Mouse (Mus musculus): ENCODE data around the gene Bcl2. TPM values are rescaled to one million over a fixed set of nuclear protein-coding genes. Genes with fewer than 3 reads are reported as not detected.
A peak's percentile ranks its signal among the peaks of the same experiment; 100 is the strongest.
"Not testable (repeated sequence)": the region's sequence is repeated elsewhere in the genome, so short reads cannot be mapped to it uniquely, and the experiment has no call there.

The Bcl2 gene
- polyA plus RNA-seq, 1 experiment from 2014 or later: 18.1 TPM

DNA sequence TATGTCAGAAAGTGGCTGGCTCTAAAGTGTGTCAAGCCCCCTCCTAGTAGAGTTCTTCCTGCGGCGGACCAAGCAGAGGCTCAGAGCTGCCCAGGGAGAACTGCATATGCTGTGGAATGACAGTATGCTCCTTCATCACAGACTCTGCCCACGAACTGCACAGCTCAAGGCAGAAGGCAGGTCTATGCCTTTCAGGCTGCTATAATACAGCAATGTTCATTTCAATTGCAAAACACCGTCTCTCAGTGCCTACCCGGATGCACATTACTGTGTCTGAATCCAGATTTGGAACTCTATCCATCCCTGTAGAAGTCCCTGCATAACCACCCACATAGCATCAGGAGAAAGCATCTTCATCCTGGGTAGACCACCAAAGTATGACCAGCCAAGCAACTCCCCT is 25.7 kb upstream of the Bcl2 start:
- Histone ChIP-seq H3K4me3 (no peak overlapping the region), H3K9ac (no peak overlapping the region), H3K27ac (no peak overlapping the region), H3K9me3 (no peaks in the 10 kb centered on the region), H3K27me3 (no peaks in the 10 kb centered on the region), H3K36me3 (0 out of 2 replicates have a peak, but pooled peaks cover 21% of the 10 kb centered on the region), H3K4me2 (replicated peaks) (no peak overlapping the region), H3K4me1 (no peaks in the 10 kb centered on the region)
- ATAC-seq (ENCODE audit: insufficient number of reproducible peaks, insufficient read depth, low FRiP score, low TSS enrichment): no peak
- 92% methylated on average over 5 of the region's 5 CpGs for WGBS

DNA sequence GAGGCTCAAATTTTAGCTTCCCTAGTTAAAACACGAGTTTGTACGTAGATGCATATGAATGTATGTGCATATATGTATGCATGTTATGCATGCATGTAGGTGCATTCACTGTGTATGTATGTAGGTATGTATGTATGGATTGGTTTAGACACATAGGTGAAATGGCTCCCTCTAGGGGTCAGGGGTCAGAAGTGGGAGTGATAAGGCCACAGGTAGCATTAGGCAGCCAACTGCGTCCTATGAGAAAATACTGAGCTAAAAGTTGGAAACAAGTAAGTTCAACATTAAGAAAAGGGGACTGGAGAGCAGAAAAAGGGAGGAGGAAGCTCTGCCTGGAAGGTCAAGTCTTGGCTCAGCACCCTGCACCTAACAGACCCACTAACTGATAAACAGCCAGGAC is 24.0 kb upstream of the Bcl2 start:
- Histone ChIP-seq H3K36me3 (peaks cover 22% of the 10 kb centered on the region; the same call in 1 of the 2 replicates), H3K9me3 (no peaks in the 10 kb centered on the region), H3K4me1 (no peaks in the 10 kb centered on the region), H3K27me3 (no peaks in the 10 kb centered on the region), H3K9ac (no peak overlapping the region), H3K4me3 (no peak overlapping the region), H3K27ac (no peak overlapping the region), H3K4me2 (replicated peaks) (no peak overlapping the region)
- WGBS: 84% methylated on average over 3 of the region's 3 CpGs
- no peak for ATAC-seq (ENCODE audit: insufficient number of reproducible peaks, insufficient read depth, low FRiP score, low TSS enrichment)

DNA sequence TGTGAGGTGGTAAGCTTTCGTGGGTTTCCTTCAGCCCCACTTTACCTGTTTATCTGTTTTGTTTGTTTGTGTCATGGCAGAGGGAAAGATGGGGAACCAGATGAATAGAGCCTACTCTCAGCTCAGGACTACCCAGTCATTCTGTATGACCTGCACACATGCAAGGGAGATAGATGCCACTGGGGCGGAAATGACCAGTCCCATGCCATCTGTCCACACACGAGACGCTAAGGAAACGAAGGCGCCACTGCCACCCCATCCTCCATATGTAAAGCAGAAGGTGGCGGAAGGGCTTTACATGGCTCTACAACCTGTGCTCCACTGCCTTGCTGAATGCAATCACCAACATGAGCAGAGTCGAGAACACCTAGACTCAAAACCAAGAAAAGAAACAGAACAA is 22.1 kb upstream of the Bcl2 start:
- ATAC-seq (ENCODE audit: insufficient number of reproducible peaks, insufficient read depth, low FRiP score, low TSS enrichment): no peak
- Histone ChIP-seq H3K36me3 (peaks cover 22% of the 10 kb centered on the region; the same call in 1 of the 2 replicates), H3K4me3 (no peak overlapping the region), H3K9me3 (no peaks in the 10 kb centered on the region), H3K4me1 (no peaks in the 10 kb centered on the region), H3K9ac (no peak overlapping the region), H3K4me2 (replicated peaks) (no peak overlapping the region), H3K27ac (no peak overlapping the region), H3K27me3 (no peaks in the 10 kb centered on the region)
- 89% methylated on average over 8 of the region's 8 CpGs for WGBS

DNA sequence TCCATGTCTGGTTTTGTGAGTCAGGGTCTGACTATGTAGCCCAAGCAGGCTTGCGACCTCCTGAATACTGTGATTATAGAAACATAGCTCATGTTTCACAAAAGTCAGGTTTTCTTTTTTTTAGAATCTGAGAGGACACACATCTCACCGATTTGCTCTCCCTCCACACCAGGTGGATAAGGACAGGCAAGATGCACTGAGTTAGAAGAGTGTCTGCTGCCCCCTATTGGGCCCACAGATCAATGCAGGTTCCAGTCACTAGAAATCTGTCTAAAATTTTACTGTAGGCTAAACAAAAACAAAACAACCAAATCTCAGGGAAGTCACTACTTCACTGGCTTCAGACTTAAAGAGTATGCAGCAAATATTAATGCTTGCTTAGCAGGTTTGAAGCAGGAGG is 21.5 kb upstream of the Bcl2 start:
- H3K4me2 ChIP-seq (replicated peaks): no peak overlapping the region
- H3K9ac ChIP-seq: no peak overlapping the region
- H3K27ac ChIP-seq: no peak overlapping the region
- H3K9me3 ChIP-seq: no peaks in the 10 kb centered on the region
- no peaks in the 10 kb centered on the region for H3K4me1 ChIP-seq
- peaks cover 22% of the 10 kb centered on the region; the same call in 1 of the 2 replicates for H3K36me3 ChIP-seq
- WGBS: 55% methylated on average over 2 of the region's 2 CpGs
- no peaks in the 10 kb centered on the region for H3K27me3 ChIP-seq
- H3K4me3 ChIP-seq: no peak overlapping the region
- no peak for ATAC-seq (ENCODE audit: insufficient number of reproducible peaks, insufficient read depth, low FRiP score, low TSS enrichment)

DNA sequence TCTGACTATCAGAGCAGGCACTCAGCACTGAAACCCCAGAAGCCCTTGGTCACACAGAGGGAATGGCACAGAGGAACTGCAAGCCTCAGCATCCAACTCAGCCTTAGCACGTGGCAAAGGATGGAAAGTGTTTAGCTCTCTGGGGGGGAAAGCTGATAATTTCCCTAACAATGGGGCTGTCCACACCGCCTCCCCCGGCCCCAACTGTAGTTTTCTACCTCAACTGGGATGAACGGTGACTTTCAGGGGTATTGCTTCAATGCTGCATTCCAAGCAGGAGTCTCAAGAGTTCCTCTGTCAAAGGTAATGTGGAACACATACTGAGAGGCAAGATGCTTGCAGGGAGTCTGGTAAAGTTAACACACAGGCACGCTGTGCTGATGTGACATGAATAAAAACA is 8.0 kb upstream of the Bcl2 start:
- no peaks in the 10 kb centered on the region; the same call in 1 of the 2 replicates for H3K36me3 ChIP-seq
- no peak overlapping the region for H3K4me2 ChIP-seq (replicated peaks)
- H3K27ac ChIP-seq: no peak overlapping the region
- no peaks in the 10 kb centered on the region for H3K4me1 ChIP-seq
- 26% methylated on average over 5 of the region's 5 CpGs for WGBS
- H3K27me3 ChIP-seq: no peaks in the 10 kb centered on the region
- no peak overlapping the region for H3K9ac ChIP-seq
- ATAC-seq (ENCODE audit: insufficient number of reproducible peaks, insufficient read depth, low FRiP score, low TSS enrichment): no peak
- no peaks in the 10 kb centered on the region for H3K9me3 ChIP-seq
- H3K4me3 ChIP-seq: no peak overlapping the region

DNA sequence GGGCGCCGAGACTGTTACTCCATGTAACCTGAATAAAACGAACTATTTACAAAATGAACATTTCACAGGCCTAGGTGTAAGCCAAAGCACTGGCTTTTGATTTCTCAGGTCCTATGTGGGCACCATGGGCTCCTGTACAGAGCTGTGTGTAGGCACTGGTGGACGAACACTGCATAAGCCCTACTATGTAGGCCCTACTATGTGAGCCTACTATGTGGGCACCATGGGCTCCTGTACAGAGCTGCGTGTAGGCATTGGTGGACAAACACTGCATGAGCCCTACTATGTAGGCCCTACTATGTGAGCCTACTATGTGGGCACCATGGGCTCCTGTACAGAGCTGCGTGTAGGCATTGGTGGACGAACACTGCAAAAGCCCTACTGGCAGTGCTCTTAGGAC is 3.7 kb upstream of the Bcl2 start:
- H3K4me1 ChIP-seq; H3K27ac ChIP-seq; H3K9ac ChIP-seq; H3K27me3 ChIP-seq; ATAC-seq (ENCODE audit: insufficient number of reproducible peaks, insufficient read depth, low FRiP score, low TSS enrichment); H3K4me2 ChIP-seq (replicated peaks); H3K36me3 ChIP-seq; H3K9me3 ChIP-seq; H3K4me3 ChIP-seq: not testable (repeated sequence)
- WGBS: 68% methylated on average over 7 of the region's 7 CpGs

DNA sequence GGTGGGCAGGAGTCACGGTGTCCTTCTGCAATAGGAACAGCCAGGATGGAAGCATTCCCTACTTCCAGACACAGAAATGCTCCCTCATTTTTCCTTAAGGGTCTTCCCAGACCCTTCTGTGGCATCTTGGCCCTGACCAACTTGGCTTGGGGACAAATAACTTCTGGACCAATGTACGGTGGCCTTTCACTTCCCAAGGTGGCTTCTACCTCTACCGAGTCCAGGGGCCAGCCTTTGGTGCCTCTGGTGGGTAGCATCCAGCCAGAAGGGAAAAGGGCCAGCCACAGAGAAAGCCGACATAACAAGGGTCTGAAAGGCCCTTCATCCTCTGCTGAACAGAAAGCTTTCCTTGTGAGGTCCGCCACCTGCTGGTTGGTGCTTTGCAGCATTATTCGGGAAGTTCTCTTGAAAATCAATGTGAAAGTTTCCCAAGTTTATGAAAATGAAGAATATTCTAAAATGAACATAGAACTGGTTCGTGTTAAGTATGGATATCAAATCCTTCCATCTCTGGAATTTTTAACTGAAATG is 3.1 kb upstream of the Bcl2 start:
- Histone ChIP-seq H3K9me3 (no peaks in the 10 kb centered on the region), H3K9ac (no peak overlapping the region), H3K4me2 (replicated peaks) (no peak overlapping the region), H3K4me1 (peaks cover 4% of the 10 kb centered on the region), H3K27me3 (no peaks in the 10 kb centered on the region), H3K36me3 (no peaks in the 10 kb centered on the region), H3K27ac (no peak overlapping the region), H3K4me3 (no peak overlapping the region)
- ATAC-seq (ENCODE audit: insufficient number of reproducible peaks, insufficient read depth, low FRiP score, low TSS enrichment): no peak
- 29% methylated on average over 7 of the region's 7 CpGs for WGBS

DNA sequence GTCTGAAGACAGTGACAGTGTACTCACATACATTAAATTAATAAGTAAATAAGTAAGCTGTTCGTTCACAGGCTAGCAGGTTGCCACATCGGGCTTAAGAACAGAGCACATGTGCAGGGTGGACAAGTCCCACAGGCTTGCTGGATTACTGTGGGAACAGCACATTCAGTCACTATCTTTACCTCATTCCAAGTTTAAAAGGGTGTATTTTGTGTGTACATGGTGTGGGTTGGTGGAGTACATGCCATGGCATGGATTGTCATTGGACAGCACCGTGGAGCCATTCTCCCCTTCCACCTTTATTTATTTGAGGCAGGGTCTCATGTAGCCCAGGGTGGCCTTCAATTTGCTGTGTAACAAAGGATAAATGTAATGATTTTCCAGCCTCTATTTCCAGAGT is 2.1 kb upstream of the Bcl2 start:
- Histone ChIP-seq H3K27me3 (no peaks in the 10 kb centered on the region), H3K4me1 (peaks cover 12% of the 10 kb centered on the region), H3K36me3 (no peaks in the 10 kb centered on the region), H3K9me3 (no peaks in the 10 kb centered on the region), H3K9ac (no peak overlapping the region), H3K27ac (no peak overlapping the region), H3K4me2 (replicated peaks) (no peak overlapping the region), H3K4me3 (no peak overlapping the region)
- no peak for ATAC-seq (ENCODE audit: insufficient number of reproducible peaks, insufficient read depth, low FRiP score, low TSS enrichment)
- WGBS: 89% methylated on average over 3 of the region's 3 CpGs

DNA sequence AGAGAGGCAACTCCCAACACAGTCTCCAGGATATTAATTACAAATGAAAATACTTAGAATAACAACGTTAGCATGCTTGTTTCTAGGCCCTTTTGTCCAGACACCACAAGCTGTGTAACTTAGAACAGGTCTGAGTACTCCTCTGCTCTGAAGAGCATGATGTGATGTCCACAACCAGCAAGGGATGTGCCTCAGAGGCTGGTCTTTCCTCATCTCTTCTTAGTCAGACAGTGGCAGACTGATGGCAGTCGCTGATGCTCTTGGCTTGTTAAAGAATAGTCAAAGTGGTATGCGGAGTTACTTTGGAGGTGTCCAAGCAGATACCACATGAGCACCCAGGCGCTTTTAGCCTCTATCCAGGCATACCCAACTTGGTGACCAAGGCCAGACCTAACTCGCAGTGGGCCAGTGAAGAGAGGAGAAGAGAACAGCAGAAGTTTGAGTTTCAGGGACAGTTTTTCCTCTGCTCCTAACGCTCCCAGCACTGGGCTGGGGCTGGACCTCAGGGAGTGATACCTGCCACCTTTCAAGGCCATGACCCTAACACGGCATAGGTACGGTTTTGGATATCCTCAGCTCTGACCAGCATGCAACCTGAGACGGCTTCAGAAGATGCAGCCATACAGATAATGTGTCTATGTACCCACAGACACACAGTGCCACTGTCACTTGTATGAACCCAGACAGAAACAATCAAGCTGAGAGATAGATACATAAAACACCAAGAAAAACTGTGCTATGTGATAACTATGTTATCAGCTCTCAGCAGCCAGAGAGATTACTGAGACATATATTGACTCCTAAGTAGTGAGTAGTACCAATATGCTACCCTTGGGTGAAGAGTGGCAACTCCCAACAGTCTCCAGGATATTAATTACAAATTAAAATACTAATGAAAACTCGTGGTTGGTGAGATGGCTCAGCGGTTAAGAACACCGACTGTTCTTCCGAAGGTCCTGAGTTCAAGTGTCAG is 1.3 kb upstream of the Bcl2 start:
- H3K9ac ChIP-seq: no peak overlapping the region
- 83% methylated on average over 13 of the region's 13 CpGs for WGBS
- H3K4me1 ChIP-seq: peaks cover 12% of the 10 kb centered on the region
- H3K27me3 ChIP-seq: no peaks in the 10 kb centered on the region
- H3K27ac ChIP-seq: no peak overlapping the region
- H3K4me2 ChIP-seq (replicated peaks): peak overlapping the region; percentile 95; the same call in 1 of the 2 replicates
- H3K36me3 ChIP-seq: no peaks in the 10 kb centered on the region
- no peak for ATAC-seq (ENCODE audit: insufficient number of reproducible peaks, insufficient read depth, low FRiP score, low TSS enrichment)
- no peak overlapping the region for H3K4me3 ChIP-seq
- H3K9me3 ChIP-seq: no peaks in the 10 kb centered on the region

DNA sequence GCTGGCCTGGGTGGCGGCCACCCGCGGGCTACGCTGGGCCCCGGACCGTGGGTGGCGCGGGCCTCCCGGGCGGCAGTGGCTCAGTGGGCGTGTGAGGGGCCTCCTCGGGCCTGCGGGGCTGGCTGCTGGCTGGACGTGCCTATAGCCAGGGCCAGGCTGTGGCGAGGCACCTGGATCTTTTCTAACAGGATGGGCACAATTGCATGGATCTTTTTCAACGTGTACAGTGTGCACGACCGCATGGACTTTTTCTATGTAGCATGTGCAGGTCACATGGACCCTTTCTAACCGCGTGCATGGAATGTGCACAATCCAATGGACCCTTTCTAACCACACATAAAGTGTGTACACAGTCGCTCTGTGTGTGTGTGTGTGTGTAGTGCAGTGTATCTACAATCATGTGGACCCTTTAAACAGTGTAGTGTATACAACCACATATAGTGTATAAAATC is 482 bp upstream of the Bcl2 start:
- H3K27ac ChIP-seq: peak overlapping the region; percentile 89
- peak; percentile 37 for ATAC-seq (ENCODE audit: insufficient number of reproducible peaks, insufficient read depth, low FRiP score, low TSS enrichment)
- H3K9me3 ChIP-seq: no peaks in the 10 kb centered on the region
- H3K4me2 ChIP-seq (replicated peaks): peak overlapping the region; percentile 95
- H3K36me3 ChIP-seq: no peaks in the 10 kb centered on the region
- peaks cover 12% of the 10 kb centered on the region for H3K4me1 ChIP-seq
- WGBS: 7% methylated on average over 21 of the region's 21 CpGs
- H3K4me3 ChIP-seq: peak overlapping the region; percentile 76
- peak overlapping the region; percentile 85 for H3K9ac ChIP-seq
- no peaks in the 10 kb centered on the region for H3K27me3 ChIP-seq

DNA sequence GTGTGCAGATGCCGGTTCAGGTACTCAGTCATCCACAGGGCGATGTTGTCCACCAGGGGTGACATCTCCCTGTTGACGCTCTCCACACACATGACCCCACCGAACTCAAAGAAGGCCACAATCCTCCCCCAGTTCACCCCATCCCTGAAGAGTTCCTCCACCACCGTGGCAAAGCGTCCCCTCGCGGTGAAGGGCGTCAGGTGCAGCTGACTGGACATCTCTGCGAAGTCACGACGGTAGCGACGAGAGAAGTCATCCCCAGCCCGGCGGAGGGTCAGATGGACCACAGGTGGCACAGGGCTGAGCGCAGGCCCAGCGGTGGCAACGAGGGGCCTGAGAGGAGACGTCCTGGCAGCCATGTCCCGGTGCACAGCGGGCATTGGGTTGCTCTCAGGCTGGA is 1.7 kb downstream of the Bcl2 start:
- ATAC-seq (ENCODE audit: insufficient number of reproducible peaks, insufficient read depth, low FRiP score, low TSS enrichment): no peak

More for the DNA sequence above, 1.7 kb downstream of the Bcl2 start:
- Histone ChIP-seq H3K36me3 (no peaks in the 10 kb centered on the region), H3K9ac (peak overlapping the region; percentile 63), H3K4me2 (replicated peaks) (peak overlapping the region; percentile 95), H3K4me1 (peaks cover 17% of the 10 kb centered on the region), H3K4me3 (peak overlapping the region; percentile 76), H3K27ac (no peak overlapping the region), H3K27me3 (no peaks in the 10 kb centered on the region), H3K9me3 (no peaks in the 10 kb centered on the region)
- WGBS: 11% methylated on average over 22 of the region's 22 CpGs

Measured in embryonic facial prominence, embryonic 12.5 days (tissue).